Mouse (Mus musculus) limb, embryonic 13.5 days (tissue): ENCODE measurements around the gene Sema6c. TPM values are rescaled to one million over a fixed set of nuclear protein-coding genes. Genes with fewer than 3 reads are reported as not detected.
"Not testable (repeated sequence)": the region's sequence is repeated elsewhere in the genome, so short reads cannot be mapped to it uniquely, and the experiment has no call there.

Experiments
- ATAC-seq: fragments of 200-750 bp; cut with Nextera tagmentation; 2 replicates; pipeline ENCODE4 v1.8.0; 2017; ENCODE audit warnings: low read depth, moderate number of reproducible peaks, moderate TSS enrichment; ENCODE audit not compliant: low FRiP score
- H3K27ac ChIP-seq: fragments of 300-500 bp; sonication (generic); 2 replicates; pipeline ENCODE4 v1.5.1; 2015; ENCODE audit warnings: inconsistent platforms, mild to moderate bottlenecking, moderate library complexity
- H3K27me3 ChIP-seq: fragments of 300-500 bp; sonication (generic); 2 replicates; pipeline ENCODE4 v1.6.1; 2015; ENCODE audit warnings: mild to moderate bottlenecking, inconsistent platforms
- H3K36me3 ChIP-seq: fragments of 300-500 bp; sonication (generic); 2 replicates; pipeline ENCODE4 v1.6.1; 2015; ENCODE audit warnings: inconsistent platforms, mild to moderate bottlenecking, moderate library complexity
- H3K4me1 ChIP-seq: fragments of 300-500 bp; sonication (generic); 2 replicates; pipeline ENCODE4 v1.6.1; 2015; ENCODE audit warnings: inconsistent platforms
- H3K4me2 ChIP-seq: fragments of 300-500 bp; sonication (generic); replicated peaks from 2 replicates; pipeline ENCODE4 v1.6.1; 2015; ENCODE audit warnings: inconsistent platforms, mild to moderate bottlenecking, moderate library complexity
- H3K4me3 ChIP-seq: fragments of 300-500 bp; sonication (generic); 2 replicates; pipeline ENCODE4 v1.5.1; 2015; ENCODE audit warnings: moderate library complexity, mild to moderate bottlenecking, inconsistent platforms
- H3K9ac ChIP-seq: fragments of 300-500 bp; sonication (generic); 2 replicates; pipeline ENCODE4 v1.6.1; 2015; ENCODE audit warnings: mild to moderate bottlenecking, inconsistent platforms
- H3K9me3 ChIP-seq: fragments of 300-500 bp; sonication (generic); 2 replicates; pipeline ENCODE4 v1.6.1; 2016; ENCODE audit warnings: inconsistent platforms
- WGBS: fragments of 180-500 bp; shearing (Covaris S2); methylation state at CpG from one replicate; pipeline ENCODE4 v1.1.7; 2015; 5-methylcytosine and 5-hydroxymethylcytosine counted together
- polyA plus RNA-seq: library from polyadenylated mRNA; unstranded; fragments of >200 nt; fragmentation: Nextera tagmentation; extraction: Ambion mirVana; gene quantifications from 2 replicates; pipeline ENCODE4 v1.2.1, GENCODE M21; 2015

The Sema6c gene
- polyA plus RNA-seq, 1 experiment from 2014 or later = 11.1 TPM

DNA sequence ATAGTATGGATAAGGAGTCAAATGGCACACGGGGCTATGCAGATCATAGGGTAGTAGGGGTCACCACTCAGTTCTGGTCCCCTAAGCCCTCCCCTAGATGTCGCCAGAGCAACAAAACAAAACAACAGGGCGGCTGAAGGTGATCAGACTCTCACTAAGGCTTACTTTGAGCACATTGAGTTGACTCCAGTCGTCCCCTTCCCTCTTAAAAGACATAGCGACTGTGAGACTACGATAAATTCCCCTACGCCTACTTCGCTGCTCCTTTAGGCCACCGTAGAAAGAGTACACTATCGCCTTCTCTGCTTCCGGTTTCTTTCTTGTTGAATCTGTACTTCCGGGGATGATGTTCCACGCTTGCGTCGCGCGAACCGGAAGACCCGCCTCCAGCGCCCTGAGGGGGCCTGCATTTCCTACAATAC is 26.6 kb upstream of the Sema6c start, which contains the start of the genes Scnm1 and Lysmd1:
TSS of gene Scnm1 (minus strand) at position 332 of the 422 bp plus-strand sequence.
TSS of gene Lysmd1 (plus strand) at position 409 of the 422 bp plus-strand sequence.
- peaks cover 37% of the 10 kb centered on the region for H3K36me3 ChIP-seq

DNA sequence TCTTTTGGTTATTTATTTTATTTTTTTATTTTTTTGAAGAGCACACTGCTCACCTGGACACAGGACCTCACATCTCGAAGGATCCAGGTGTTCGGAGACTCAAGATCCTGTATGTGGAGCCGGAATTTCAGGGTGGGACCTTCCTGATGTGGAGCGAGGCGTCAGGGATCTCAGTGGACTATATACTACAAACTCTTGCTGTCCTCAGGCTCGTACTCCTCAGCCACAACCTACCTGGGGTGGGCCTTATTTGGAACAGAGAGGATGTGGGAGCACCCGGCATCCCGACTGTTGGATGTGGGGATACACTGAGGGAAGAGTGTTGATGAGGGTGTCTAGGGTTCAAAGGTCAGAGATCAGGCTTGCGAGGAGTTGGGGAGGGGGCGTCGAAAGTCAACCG is 26.1 kb upstream of the Sema6c start:
- not testable (repeated sequence) for H3K4me2 ChIP-seq, H3K9ac ChIP-seq, H3K27me3 ChIP-seq, H3K9me3 ChIP-seq, H3K27ac ChIP-seq
- no CpG with 5 or more reads among the region's 12 CpGs for WGBS
- Histone ChIP-seq H3K4me1 (peaks cover 22% of the 10 kb centered on the region), H3K36me3 (peaks cover 32% of the 10 kb centered on the region), H3K4me3 (peak overlapping the region; percentile 66)
- peak; percentile 38 for ATAC-seq

More for the DNA sequence above, 26.6 kb upstream of the Sema6c start, which contains the start of the genes Scnm1 and Lysmd1:
- peak; percentile 94 for ATAC-seq
- Histone ChIP-seq H3K4me2 (peak within 1 kb of the TSS; percentile 86), H3K4me1 (peaks cover 22% of the 10 kb centered on the region), H3K27ac (peak within 1 kb of the TSS; percentile 63; the same call in 1 of the 2 replicates), H3K9me3 (no peaks in the 10 kb centered on the region), H3K4me3 (peak within 1 kb of the TSS; percentile 66), H3K9ac (peak within 1 kb of the TSS; percentile 83), H3K27me3 (no peaks in the 10 kb centered on the region)
- under 1% methylated on average over 20 of the region's 20 CpGs for WGBS

- no peak for ATAC-seq
- Histone ChIP-seq H3K4me3 (peak overlapping the region; percentile 39), H3K9ac (peak overlapping the region; percentile 53), H3K27me3 (no peaks in the 10 kb centered on the region), H3K36me3 (peaks cover 33% of the 10 kb centered on the region), H3K27ac (no peak overlapping the region), H3K4me2 (peak overlapping the region; percentile 68), H3K9me3 (no peaks in the 10 kb centered on the region), H3K4me1 (peaks cover 22% of the 10 kb centered on the region)
- 21% methylated on average over 6 of the region's 6 CpGs for WGBS
These were observed 25.2 kb upstream of the Sema6c start for GRCm38 (mm10) chr3:95135023-95135422.

- Histone ChIP-seq H3K4me1 (peaks cover 22% of the 10 kb centered on the region), H3K27ac (no peak overlapping the region), H3K4me2 (peak overlapping the region; percentile 68), H3K9me3 (no peaks in the 10 kb centered on the region), H3K9ac (peak overlapping the region; percentile 5; the same call in 1 of the 2 replicates), H3K4me3 (peak overlapping the region; percentile 39), H3K27me3 (no peaks in the 10 kb centered on the region), H3K36me3 (peaks cover 34% of the 10 kb centered on the region)
- 88% methylated on average over 7 of the region's 7 CpGs for WGBS
- ATAC-seq = no peak
These were observed 24.7 kb upstream of the Sema6c start for GRCm38 (mm10) chr3:95135433-95136052.

GRCm38 (mm10) chr3:95136336-95136735 is 23.9 kb upstream of the Sema6c start:
- WGBS = 88% methylated on average over 3 of the region's 3 CpGs
- Histone ChIP-seq H3K9ac (no peak overlapping the region), H3K27me3 (no peaks in the 10 kb centered on the region), H3K4me1 (peaks cover 22% of the 10 kb centered on the region), H3K4me3 (no peak overlapping the region), H3K9me3 (no peaks in the 10 kb centered on the region), H3K4me2 (no peak overlapping the region), H3K27ac (no peak overlapping the region), H3K36me3 (peaks cover 34% of the 10 kb centered on the region)
- ATAC-seq = no peak

- Histone ChIP-seq H3K36me3 (peaks cover 31% of the 10 kb centered on the region), H3K4me2 (no peak overlapping the region), H3K9ac (no peak overlapping the region), H3K27me3 (no peaks in the 10 kb centered on the region), H3K4me3 (no peak overlapping the region), H3K9me3 (no peaks in the 10 kb centered on the region), H3K4me1 (peaks cover 15% of the 10 kb centered on the region), H3K27ac (no peak overlapping the region)
- ATAC-seq = no peak
- 67% methylated on average over 25 of the region's 25 CpGs for WGBS
These were observed 20.5 kb upstream of the Sema6c start for GRCm38 (mm10) chr3:95139586-95140288.

GRCm38 (mm10) chr3:95140289-95140595 is 20.0 kb upstream of the Sema6c start:
- no peak for ATAC-seq
- Histone ChIP-seq H3K9ac (no peak overlapping the region), H3K27me3 (no peaks in the 10 kb centered on the region), H3K36me3 (peaks cover 31% of the 10 kb centered on the region), H3K4me3 (no peak overlapping the region), H3K27ac (no peak overlapping the region), H3K9me3 (no peaks in the 10 kb centered on the region), H3K4me1 (peaks cover 11% of the 10 kb centered on the region), H3K4me2 (no peak overlapping the region)
- WGBS = 60% methylated on average over 18 of the region's 18 CpGs

DNA sequence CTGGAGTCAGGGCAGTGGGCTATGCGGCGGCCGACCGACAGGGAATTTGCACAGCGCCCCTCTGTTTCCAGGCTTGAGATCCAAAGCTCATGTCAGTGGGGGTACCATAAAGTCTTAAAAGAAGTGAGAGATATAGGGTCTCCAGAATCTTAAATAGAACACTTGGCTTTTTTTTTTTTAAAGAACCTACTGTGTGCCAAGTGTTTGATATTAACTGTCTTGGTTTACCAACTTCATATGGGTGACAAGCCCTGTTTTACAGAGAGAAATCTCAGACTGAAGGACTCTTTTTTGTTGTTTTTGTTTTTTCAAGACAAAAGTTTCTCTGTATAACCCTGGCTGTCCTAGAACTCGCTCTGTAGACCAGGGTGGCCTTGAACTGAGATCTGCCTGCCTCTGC is 19.5 kb upstream of the Sema6c start:
- no peaks in the 10 kb centered on the region for H3K27me3 ChIP-seq
- no peak for ATAC-seq
- no peak overlapping the region for H3K4me2 ChIP-seq
- no peak overlapping the region for H3K27ac ChIP-seq
- no peaks in the 10 kb centered on the region for H3K9me3 ChIP-seq
- WGBS = 89% methylated on average over 6 of the region's 6 CpGs
- no peak overlapping the region for H3K9ac ChIP-seq
- peaks cover 31% of the 10 kb centered on the region for H3K36me3 ChIP-seq
- H3K4me1 ChIP-seq = peaks cover 5% of the 10 kb centered on the region
- H3K4me3 ChIP-seq = no peak overlapping the region

DNA sequence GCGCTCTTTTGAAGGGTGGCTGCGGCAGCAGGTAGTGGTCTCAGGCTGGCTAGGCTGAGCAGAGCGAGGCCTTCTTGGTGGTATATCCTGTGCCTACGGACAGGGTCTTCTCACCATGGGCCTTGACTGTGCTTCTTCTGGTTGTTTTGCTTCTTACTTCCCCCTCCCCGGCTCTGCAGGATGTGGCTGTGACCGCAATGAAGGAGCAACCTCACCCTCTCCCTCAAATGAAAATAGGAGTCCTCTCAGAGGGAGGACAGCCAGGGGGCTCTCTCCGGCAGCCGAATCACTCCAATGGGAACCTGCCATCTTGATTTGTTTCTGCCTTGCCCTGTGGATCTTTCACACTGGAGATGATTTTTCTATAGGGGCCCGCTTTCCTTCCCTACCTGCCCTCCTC is 18.8 kb upstream of the Sema6c start:
- no peaks in the 10 kb centered on the region for H3K9me3 ChIP-seq
- no peaks in the 10 kb centered on the region for H3K4me1 ChIP-seq
- H3K27me3 ChIP-seq = no peaks in the 10 kb centered on the region
- peaks cover 31% of the 10 kb centered on the region for H3K36me3 ChIP-seq
- H3K27ac ChIP-seq = no peak overlapping the region
- H3K4me3 ChIP-seq = no peak overlapping the region
- ATAC-seq = no peak
- 94% methylated on average over 9 of the region's 9 CpGs for WGBS
- H3K9ac ChIP-seq = no peak overlapping the region
- no peak overlapping the region for H3K4me2 ChIP-seq

GRCm38 (mm10) chr3:95141952-95142616 is 18.2 kb upstream of the Sema6c start, which contains the start of gene Tnfaip8l2:
Tnfaip8l2 (minus strand) TSS chr3:95142360.
- Histone ChIP-seq H3K9ac (no peak within 1 kb of the TSS), H3K4me1 (no peaks in the 10 kb centered on the region), H3K4me2 (no peak within 1 kb of the TSS), H3K4me3 (no peak within 1 kb of the TSS), H3K27me3 (no peaks in the 10 kb centered on the region), H3K27ac (no peak within 1 kb of the TSS), H3K36me3 (peaks cover 31% of the 10 kb centered on the region), H3K9me3 (no peaks in the 10 kb centered on the region)
- WGBS = 85% methylated on average over 10 of the region's 10 CpGs
- no peak for ATAC-seq

- H3K4me3 ChIP-seq = no peak overlapping the region
- WGBS = 7% methylated on average over 5 of the region's 5 CpGs
- no peak overlapping the region for H3K4me2 ChIP-seq
- H3K9me3 ChIP-seq = no peaks in the 10 kb centered on the region
- H3K9ac ChIP-seq = no peak overlapping the region
- ATAC-seq = peak; percentile 63; the same call in 1 of the 2 replicates
- peaks cover 31% of the 10 kb centered on the region for H3K36me3 ChIP-seq
- no peaks in the 10 kb centered on the region for H3K4me1 ChIP-seq
- no peaks in the 10 kb centered on the region for H3K27me3 ChIP-seq
- no peak overlapping the region for H3K27ac ChIP-seq
These were observed 17.6 kb upstream of the Sema6c start for GRCm38 (mm10) chr3:95142617-95143011.

DNA sequence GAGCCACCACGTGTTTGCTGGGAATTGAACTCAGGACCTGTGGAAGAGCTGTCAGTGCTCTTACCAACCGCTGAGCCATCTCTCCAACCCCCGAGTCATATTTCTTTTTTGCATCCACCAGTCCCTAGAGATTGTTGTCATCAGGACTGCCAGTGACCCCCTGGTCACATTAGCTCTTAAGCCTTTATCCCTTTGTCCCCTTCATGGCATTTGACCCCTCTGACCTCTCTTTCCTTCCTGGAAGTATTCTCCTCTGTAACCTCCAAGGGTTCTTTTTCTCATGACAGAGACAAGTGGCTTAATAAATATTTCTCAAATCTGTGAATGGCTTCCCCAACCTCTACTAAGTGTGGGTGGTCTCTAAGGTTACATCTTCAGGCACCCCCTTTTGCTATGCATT is 12.3 kb upstream of the Sema6c start:
- 69% methylated on average over 3 of the region's 3 CpGs for WGBS

More for the DNA sequence above, 12.3 kb upstream of the Sema6c start:
- Histone ChIP-seq H3K27me3 (no peaks in the 10 kb centered on the region), H3K4me3 (no peak overlapping the region), H3K4me2 (no peak overlapping the region), H3K9me3 (no peaks in the 10 kb centered on the region), H3K4me1 (no peaks in the 10 kb centered on the region), H3K27ac (no peak overlapping the region), H3K9ac (no peak overlapping the region), H3K36me3 (no peaks in the 10 kb centered on the region)
- no peak for ATAC-seq
